Mouse (Mus musculus): Measurements from ENCODE around the gene Pygo2.
"Not testable (repeated sequence)": the region's sequence is repeated elsewhere in the genome, so short reads cannot be mapped to it uniquely, and the experiment has no call there.

The Pygo2 gene

DNA sequence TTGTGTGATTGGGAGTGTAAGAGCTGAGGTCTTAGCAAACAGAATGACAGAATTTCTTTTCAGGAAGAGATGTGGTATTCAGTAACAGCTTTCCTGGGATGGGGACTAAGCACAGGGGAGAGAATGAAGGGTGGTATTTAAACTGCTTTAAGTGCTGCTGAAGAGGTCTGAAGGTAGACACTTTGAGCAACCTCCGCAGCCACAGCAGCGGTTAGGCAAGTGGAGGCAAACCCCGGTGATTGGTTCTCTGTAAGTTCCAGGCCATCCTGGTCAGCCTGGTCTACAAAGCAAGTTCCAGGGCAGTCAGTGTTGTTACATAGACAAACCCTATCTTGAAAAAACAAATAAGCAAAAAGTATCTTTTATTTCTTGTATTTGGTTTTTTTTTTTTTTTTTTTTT is 10.0 kb upstream of the Pygo2 start:
- DNase-seq (ENCODE audit: extremely low read depth, insufficient read length, low spot score), result no peak

DNA sequence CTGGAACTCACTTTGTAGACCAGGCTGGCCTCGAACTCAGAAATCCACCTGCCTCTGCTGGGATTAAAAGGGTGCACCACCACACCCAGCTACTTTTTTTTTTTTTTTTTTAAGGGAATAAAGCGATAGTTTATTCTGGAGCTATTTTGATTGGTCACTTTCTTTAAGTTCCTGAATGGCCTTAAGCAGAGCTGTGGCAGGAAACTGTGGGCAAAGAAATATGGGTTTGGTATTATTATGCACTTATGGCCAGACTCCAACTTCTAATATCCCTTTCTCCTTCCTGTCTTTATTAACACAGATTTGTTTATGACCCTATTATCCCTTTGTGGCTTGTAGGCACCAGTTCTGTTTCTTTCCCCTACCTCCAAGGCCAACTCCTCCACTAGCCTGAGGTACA is 9.6 kb upstream of the Pygo2 start:
- DNase-seq (ENCODE audit: extremely low read depth, insufficient read length, low spot score), result no peak

DNA sequence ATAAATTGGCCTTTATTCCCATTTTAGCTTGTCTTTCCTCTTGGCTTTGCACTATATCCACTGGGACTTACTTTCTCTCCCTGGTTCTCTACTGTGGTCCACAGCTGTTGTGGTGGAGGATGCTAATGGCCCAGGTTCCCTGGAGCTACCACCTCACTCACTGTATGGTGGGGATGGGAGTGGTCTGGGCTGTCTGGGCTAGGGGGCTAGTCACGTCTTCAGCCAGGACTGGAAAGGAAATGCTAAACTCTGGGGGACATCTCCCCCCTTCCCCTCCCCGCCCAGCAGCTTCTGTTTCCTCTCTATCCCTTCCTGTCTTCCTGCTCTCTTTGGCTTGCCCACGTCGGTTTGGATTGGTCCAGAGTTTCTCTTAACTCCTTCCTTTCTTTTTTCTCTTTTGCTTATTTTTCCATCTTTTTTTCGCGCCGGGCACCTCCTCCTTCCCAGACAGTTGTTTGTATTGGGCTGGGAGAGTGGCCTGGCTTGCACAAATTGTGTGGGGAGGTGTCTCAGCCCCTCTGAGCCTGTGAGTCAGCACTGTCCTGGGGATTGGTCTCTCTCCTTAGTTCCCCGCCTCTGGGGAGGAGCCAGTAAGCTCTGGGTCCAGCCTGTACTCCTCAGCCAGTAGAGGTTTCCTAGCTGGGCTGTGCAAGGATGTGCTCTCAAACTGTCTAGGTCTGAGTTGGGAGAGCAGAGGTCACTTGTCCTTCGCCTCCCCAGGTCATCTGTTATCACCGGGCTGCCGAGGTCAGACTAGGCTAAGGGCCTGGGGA is 8.8 kb upstream of the Pygo2 start:
- DNase-seq (ENCODE audit: extremely low read depth, insufficient read length, low spot score), result peak; percentile 82

DNA sequence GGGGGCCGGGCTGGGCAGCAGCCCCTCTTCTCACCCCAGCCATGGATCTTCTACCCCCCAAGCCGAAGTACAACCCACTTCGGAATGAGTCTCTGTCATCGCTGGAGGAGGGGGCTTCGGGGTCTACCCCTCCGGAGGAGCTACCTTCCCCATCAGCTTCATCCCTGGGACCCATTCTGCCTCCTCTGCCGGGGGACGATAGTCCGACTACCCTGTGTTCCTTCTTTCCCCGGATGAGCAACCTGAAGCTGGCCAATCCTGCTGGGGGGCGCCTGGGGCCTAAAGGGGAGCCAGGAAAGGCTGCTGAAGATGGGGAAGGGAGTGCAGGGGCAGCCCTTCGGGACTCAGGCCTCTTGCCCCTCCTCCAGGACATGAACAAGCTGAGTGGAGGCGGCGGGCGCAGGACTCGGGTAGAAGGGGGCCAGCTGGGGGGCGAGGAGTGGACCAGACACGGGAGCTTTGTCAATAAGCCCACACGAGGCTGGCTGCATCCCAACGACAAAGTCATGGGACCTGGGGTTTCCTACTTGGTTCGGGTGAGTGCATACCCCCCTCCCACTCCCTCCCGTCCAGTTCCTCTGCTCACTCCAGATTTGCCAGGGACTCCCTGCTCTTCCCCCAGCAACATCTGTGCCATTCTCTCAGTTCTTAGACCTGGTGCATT is 8.1 kb upstream of the Pygo2 start:
- no peak for DNase-seq (ENCODE audit: extremely low read depth, insufficient read length, low spot score)

DNA sequence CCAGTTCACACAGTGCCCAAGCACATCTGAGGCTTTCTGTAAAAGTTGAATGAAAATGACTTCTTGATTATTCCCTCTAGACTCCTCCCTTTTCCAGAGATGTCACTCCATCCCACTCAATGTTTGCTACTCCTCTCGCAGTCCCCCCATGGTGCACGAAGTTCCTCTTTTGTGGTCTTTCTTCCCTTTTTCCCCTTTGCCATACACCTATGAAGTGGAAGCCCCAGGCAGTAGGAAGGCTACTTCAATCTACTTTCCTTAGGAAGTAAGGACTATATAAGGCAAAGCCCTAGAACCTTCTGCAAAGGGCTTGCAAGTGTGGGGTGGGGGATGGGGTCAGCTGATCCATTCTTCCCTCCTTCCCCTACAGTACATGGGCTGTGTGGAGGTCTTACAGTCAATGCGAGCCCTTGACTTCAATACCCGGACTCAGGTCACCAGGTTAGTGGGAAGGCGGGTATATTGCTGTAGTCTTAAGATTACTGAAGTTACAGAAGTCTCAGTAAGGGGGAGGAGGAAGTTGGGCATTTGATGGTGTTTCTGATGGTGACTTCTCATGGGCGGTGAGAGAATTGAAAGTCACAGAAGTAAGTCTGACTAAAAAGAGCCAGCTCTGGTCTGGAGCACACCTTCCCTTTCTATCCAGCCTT is 7.3 kb upstream of the Pygo2 start:
- no peak for DNase-seq (ENCODE audit: extremely low read depth, insufficient read length, low spot score)

DNA sequence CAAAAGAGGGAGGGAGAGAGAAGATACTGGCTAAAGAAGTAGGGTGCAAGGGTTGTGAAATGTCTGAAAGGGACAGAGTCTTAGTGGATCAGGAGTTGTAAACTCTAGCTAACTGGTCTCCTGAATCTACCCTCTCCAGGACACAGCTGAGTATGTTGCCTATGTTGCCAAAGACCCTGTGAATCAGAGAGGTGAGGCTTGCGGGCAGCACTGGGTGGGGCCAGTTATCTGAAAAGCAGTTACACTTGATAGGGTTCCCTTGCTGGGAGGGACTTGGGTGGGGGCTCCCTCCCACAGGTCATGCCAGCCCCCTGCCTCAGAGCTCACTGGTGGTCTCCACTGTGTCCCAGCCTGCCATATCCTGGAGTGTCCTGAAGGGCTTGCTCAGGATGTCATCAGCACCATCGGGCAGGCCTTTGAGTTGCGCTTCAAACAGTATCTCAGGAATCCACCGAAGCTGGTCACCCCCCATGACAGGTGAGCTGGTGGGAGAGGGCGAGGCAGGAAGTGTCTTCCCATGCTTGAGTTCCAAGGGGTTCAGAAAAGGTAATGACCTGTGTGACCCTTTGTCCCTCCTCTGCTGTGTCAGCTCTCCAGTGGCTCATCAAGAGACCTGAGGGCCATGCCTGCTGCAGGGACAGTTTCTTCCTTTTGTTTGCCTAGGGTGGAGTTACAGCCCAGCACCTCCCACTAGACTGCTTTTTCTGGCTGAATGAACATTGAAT is 5.4 kb upstream of the Pygo2 start:
- DNase-seq (ENCODE audit: extremely low read depth, insufficient read length, low spot score), result no peak

DNA sequence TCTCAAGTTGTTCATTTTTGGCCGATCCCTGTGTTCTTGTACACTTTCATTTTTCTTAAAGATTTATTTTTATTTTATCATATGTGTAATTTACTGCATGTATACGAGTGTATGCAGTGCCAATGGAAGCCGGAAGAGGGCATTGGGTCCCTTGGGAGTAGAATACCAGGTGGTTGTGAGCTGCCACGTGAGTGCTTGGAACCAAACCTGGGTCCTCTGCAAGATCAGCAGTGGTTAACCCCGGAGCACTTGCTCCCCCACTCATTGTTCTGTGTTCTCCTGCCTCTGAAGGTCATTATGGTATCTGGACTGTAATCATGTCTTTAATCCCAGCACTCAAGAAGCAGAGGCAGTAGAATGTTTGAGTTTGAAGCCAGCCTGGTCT is 4.9 kb upstream of the Pygo2 start:
- no peak for DNase-seq (ENCODE audit: extremely low read depth, insufficient read length, low spot score)

DNA sequence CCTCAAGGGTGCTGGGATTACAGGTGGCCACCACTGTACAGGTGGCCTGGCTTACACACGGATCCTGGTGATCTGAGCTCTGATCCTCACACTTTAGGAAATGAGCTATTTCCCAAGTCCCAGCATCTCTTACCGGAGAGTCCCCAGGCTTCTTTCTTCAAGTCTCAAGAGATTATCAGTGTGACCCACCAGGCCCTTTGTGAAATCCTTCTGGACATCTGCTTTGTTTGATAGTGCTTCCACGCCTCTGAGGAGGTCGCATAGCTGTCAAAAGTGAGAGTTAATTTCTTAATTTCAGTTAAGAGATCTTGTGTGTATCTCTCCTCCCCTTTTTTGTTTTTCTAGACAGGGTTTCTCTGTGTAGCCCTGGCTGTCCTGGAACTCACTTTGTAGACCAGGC is 4.1 kb upstream of the Pygo2 start:
- no peak for DNase-seq (ENCODE audit: extremely low read depth, insufficient read length, low spot score)

DNA sequence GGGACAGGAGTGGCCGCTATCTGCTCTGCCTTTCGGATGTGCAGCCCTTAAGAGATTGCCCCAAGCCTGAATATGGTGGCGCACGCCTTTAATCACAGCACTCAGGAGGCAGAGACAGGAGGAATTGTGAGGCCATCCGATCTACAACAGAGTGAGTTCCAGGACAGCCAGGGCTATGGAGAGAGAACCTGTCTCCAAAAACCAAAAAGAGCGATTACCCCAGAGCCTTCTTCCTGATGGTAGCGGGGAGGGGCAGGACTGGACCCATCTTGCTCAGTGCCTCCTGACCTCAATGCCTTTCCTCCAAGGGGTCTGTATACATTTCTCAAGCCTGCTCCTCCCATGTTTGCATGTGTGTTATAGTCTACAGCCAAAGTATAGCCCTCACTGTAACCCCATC is 993 bp upstream of the Pygo2 start:
- DNase-seq (ENCODE audit: extremely low read depth, insufficient read length, low spot score), result not testable (repeated sequence)

DNA sequence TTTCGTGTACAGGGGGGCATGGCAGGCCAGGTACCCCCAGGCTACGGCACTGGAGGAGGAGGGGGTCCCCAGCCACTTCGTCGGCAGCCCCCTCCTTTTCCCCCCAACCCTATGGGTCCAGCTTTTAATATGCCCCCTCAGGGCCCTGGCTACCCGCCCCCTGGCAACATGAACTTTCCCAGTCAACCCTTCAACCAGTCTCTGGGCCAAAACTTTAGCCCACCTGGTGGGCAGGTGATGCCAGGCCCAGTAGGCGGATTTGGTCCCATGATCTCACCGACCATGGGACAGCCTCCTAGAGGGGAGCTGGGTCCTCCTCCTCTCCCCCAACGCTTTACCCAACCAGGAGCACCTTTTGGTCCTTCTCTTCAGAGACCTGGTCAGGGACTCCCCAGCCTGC is 2.6 kb downstream of the Pygo2 start:
- DNase-seq (ENCODE audit: extremely low read depth, insufficient read length, low spot score), result no peak

DNA sequence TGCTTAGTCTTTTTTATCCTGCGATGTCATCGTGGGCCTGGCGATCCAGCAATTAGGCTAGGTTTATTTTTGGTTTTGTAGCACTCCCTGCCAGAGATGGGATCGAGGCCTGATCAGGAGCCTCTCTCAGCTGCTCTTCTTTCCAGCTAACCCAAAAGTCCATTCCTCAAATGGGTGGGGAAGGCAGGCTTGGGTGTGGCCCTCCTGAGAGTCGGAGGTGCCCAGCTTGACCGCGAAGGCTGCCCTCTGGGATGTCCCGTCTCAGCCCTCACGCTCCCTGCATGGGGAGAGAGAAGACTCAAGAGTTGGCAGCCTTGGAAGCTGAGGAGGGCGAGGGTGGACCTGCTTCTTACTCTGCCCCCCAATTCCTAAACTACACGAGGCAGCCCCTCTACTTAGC is 4.5 kb downstream of the Pygo2 start:
- no peak for DNase-seq (ENCODE audit: extremely low read depth, insufficient read length, low spot score)

DNA sequence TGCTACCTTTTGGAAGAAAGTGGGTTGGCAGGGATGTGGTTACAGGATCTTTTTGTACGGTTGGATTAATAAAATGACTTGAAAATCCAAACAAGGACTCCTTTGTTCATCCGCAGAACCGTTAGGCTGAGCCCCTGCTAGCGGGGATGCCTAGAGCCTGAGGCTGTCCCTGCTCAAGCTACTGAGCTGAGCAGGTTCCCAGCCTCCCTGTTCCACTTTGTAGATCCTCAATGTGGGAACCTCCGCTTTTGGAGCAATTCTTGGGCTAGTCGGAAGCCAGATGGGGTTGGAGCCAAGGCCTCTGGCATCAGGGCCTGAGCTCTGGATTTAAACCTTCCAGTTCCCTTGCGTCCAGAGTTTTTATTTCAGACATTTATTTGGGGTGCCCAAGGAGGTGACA is 5.0 kb downstream of the Pygo2 start:
- DNase-seq (ENCODE audit: extremely low read depth, insufficient read length, low spot score), result no peak

DNA sequence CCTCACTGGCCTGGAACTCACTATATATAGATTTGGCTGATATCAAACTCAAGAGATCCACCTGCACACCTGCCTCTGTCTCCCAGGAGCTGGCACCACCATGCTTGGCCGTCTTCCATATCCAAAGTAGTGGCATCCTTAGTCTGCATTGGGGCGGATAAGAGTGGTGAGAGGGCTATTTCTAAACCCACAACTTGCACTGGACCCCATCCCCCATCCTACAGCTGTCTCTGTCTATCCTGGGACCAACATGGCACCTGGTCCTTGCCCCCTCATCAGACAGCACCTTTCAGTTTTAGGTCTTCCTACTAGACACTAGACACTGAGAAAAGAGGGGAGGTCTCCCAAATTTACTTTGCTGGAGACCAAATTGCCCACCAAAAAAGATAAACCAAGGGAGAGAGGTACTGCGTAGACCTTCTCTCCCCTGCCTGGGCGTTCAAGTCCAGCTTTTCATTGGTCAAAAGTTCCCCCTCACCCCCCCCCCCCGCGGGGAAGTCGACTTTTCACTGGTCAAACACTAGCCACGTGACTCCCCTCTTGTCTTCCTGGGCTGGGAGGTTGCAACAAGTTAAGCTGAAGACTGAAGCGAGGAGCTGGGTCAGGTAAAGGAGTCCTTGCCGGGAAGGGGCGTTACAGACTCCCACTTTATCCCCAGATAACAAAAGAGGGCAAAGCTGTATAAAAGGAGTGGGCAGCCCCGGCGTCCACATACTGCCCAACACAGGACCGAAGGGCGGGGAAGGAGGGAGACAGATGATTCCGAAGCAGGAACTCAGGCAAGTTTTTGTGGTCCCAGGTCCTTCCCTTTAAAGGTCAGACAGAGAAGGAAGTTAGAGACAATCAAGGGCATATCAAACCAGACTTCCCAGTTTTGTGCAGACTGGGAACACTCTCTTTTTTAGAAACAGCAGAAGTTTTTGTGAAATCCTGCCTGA is 6.4 kb downstream of the Pygo2 start, which contains the start of gene Pbxip1:
Gene Pbxip1, plus strand, starts transcription at position 531 of the 938 bp plus-strand sequence.
- DNase-seq (ENCODE audit: extremely low read depth, insufficient read length, low spot score), result peak; percentile 65

DNA sequence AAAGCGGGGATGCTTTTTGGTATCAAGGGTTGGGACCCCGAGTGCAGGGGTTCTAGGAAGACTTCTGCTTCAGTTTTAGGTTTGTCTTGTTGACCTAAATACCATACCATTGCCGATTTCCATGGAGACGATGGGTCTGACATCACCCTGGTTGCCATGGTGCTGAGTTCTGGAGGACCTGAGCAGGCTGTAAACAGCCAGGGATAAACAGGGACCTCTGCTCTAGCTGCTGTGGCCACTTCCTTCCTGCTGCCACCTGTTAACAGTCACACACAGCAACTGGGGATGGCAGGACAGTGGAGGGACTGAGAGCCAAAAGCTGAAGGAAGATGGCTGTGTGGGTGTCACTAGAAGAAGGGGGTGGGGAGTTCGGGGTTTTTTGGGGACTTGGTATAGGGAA is 7.3 kb downstream of the Pygo2 start:
- no peak for DNase-seq (ENCODE audit: extremely low read depth, insufficient read length, low spot score)

DNA sequence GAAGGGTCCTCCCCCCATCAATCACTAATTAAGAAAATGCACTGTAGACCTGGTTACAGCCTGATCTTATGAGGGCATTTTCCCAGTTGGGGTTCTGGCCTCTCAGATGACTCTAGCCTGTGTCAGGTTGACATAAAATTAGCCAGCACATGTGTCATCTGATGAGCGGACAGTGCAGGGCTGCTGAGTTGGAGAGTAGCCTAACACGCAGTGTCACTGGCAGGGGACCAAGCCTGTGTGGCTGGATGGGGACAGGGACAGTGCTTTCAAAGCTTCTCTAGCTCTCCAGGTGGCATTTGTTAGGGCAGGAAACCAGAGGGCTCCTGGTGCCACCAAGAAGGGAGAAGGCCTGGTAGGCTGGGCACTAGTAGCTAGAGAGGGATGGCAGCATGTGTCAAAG is 10.7 kb downstream of the Pygo2 start:
- DNase-seq (ENCODE audit: extremely low read depth, insufficient read length, low spot score), result no peak

DNA sequence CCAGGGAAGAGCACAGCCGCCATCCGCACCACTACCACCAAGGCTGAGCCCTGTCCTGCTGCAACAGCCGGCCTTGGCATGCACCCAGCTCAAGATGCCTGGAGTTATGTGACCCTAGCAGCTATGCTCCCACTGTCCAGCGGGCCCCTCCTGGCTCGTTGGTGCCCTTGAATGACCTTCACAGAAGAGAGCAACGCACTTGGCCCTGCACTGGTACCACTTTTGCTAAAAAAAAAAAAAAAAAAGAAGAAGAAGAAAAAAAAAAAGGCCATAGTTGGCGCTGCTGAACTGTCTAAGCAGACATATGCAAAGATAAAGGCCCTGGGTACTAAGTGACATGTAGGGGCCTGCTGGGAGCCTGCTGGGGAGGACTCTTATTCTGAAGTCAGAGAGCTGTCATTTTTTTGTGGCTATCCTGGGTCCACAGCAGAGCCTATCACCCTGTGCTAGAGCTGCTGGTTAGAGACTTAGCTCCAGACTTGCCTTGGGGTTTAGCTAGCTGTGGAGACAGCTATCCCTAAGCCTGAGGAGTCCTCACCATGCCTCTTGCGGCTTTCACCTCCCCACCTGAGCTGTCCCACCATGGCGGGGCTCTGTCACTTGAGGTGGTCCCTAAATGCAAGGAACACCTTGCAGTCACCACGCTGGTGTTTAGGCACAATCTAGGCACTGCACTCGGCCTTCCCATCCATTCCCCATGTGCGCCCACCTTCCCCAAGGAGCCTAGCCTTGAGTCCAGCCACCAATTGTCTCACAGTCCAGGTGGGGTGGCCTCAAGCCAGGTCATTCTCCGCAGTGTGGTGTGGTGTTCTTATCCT is 18.9 kb downstream of the Pygo2 start:
- no peak for DNase-seq (ENCODE audit: extremely low read depth, insufficient read length, low spot score)

DNA sequence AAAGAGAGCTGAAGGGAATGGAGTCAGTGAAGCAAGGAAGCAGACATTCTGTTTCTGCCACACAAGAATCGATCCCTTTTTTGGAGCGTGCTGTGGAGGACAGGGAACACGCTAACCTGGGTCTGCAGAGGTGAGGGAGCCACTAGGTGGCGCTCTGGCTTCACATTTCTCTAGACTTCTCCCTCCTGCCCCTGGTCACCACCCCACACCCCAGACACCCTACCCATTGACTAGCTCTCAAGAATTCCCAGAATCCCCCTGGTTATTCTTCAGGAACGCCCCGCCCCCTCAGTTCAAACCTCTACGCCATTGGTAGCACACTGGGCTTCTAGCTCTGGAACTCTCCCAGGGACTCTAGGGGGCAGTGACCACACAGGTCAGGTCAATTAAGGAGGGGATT is 19.5 kb downstream of the Pygo2 start:
- DNase-seq (ENCODE audit: extremely low read depth, insufficient read length, low spot score), result peak; percentile 59

DNA sequence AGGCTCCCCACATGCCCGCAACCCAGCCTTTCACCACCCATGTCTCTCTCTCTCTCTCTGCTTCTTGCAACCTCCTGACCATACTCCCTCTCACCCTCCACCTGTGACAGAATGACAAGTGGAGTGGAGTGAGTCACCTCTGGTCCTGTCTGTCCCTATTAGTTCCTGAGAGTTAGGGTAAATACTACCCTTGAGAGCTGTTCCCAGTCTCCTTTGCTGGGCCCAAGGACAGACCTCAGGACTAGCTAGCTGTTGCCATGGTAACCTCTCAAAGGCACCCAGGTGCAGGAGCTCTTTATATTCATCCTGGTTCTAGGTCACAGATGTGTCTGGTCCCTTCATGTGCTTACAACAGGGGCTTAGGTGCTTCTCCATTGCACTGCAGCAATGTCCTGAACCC is 21.9 kb downstream of the Pygo2 start:
- DNase-seq (ENCODE audit: extremely low read depth, insufficient read length, low spot score), result no peak

DNA sequence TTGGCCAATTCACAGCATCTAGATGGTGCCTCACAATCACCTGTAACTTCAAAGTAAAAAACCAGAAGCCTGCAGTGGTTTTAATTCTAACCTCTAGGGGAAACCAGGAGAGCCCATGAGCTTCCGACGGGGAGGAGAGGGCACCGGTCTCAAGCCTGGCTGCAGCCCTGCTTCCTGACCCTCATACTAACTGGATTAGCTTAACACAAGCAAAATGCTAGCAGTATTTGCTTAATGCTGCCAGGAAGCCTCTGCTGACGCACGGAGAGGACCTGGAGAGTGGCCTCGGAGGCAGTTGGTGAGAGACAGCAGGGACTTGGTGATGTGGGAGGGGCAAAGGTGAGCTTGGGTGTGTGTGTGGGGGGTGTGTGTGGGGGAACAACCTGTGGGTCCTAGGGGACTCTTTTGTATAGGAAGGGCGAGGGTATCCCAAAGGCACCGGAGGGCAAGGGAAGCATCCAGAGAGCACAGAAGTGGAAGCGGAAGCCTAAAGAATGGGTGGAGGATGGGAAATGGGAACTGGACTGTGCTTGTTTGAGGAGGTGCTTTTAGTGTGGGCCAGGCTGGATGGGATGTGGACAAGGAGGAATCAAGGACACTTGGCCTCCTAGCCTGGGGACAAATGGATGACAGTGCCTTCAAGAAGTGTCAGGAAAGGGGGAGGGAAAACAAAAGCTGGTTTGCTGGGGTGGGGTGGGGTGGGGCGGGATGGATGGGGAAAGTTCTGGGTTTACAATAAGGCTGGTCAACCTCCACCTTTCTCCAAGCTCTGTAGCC is 24.6 kb downstream of the Pygo2 start, which contains the start of gene Pmvk:
Gene Pmvk, plus strand, starts transcription at position 141 of the 777 bp plus-strand sequence.
- DNase-seq (ENCODE audit: extremely low read depth, insufficient read length, low spot score), result no peak

Measured in 3134 (cell line).